8 mouse cellular contexts compared by ENCODE assay signal in the genomic region with DNA sequence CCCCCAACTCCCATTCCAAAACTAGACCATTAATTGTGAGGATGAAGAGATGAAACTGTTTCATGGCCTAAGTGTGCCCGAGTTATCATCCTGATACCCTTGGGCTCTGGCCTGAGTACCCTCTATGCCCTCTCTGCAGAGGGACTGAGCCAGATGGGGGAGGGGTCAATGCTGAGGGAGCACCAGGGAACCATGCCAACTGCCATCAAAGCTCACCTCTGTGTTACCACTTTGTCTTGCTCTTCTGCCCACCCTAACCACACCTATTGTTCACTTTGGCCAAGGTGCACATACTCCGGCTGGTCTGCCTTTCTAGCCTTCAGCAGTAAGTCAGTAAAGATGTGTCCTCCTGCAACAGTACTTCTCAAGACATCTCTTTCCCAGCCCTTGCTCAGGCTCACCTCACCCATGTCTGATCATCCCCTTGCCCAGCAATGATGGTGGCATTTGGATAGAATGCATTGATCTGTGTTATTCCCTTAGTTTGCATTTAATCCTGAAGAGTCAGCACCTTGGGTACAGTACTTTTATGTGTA. TPM values are rescaled to one million over a fixed set of nuclear protein-coding genes. Genes with fewer than 3 reads are reported as not detected.
DNase-seq lines count a peak whose midpoint lies in the region; ATAC-seq lines count a peak whose summit lies in the region.

No protein-coding gene starts in this region.

- H3K36me3 ChIP-seq in kidney, embryonic 16.5 days (ENCODE audit: insufficient read depth, low read length): no peaks in the 10 kb centered on the region
- no peaks in the 10 kb centered on the region for H3K36me3 ChIP-seq in embryonic facial prominence, embryonic 13.5 days
- no peaks in the 10 kb centered on the region for H3K36me3 ChIP-seq in intestine, embryonic 15.5 days
- no peaks in the 10 kb centered on the region for H3K36me3 ChIP-seq in neural tube, embryonic 12.5 days

- H3K4me2 ChIP-seq in kidney, embryonic 16.5 days (replicated peaks; ENCODE audit: low read depth, low read length): no peak overlapping the region
- no peak overlapping the region for H3K4me2 ChIP-seq in embryonic facial prominence, embryonic 13.5 days
- no peak overlapping the region for H3K4me2 ChIP-seq in intestine, embryonic 15.5 days (replicated peaks)
- peak overlapping the region; percentile 51 for H3K4me2 ChIP-seq in neural tube, embryonic 12.5 days (replicated peaks)

- H3K27me3 ChIP-seq in kidney, embryonic 16.5 days (ENCODE audit: insufficient read depth, low read length): no peaks in the 10 kb centered on the region
- no peaks in the 10 kb centered on the region for H3K27me3 ChIP-seq in embryonic facial prominence, embryonic 13.5 days
- no peaks in the 10 kb centered on the region for H3K27me3 ChIP-seq in intestine, embryonic 15.5 days (replicated peaks)
- H3K27me3 ChIP-seq in neural tube, embryonic 12.5 days (replicated peaks): no peaks in the 10 kb centered on the region

- peaks cover 80% of the 10 kb centered on the region for H3K4me1 ChIP-seq in kidney, embryonic 16.5 days (ENCODE audit: insufficient read depth, low read length)
- peaks cover 65% of the 10 kb centered on the region for H3K4me1 ChIP-seq in embryonic facial prominence, embryonic 13.5 days
- H3K4me1 ChIP-seq in intestine, embryonic 15.5 days (replicated peaks): peaks cover 69% of the 10 kb centered on the region
- H3K4me1 ChIP-seq in neural tube, embryonic 12.5 days: peaks cover 79% of the 10 kb centered on the region

- peak overlapping the region; percentile 96 for H3K27ac ChIP-seq in kidney, embryonic 16.5 days (ENCODE audit: low read length)
- peak overlapping the region; percentile 97 for H3K27ac ChIP-seq in embryonic facial prominence, embryonic 13.5 days
- H3K27ac ChIP-seq in intestine, embryonic 15.5 days: peak overlapping the region; percentile 99
- peak overlapping the region; percentile 95 for H3K27ac ChIP-seq in neural tube, embryonic 12.5 days

- no peak for DNase-seq in kidney, postnatal 14 days
- DNase-seq in cerebellum, postnatal 4 days (ENCODE audit: low spot score in 2 of 2): no peak
- no peak for DNase-seq in adrenal gland, adult (ENCODE audit: inconsistent age in 2 of 2, low spot score in 1 of 2)
- DNase-seq in layer of hippocampus, postnatal 14 days (ENCODE audit: low spot score in 2 of 2): no peak

- no peak overlapping the region for H3K4me3 ChIP-seq in kidney, embryonic 16.5 days (ENCODE audit: low read length)
- H3K4me3 ChIP-seq in embryonic facial prominence, embryonic 13.5 days: no peak overlapping the region
- H3K4me3 ChIP-seq in intestine, embryonic 15.5 days (replicated peaks): no peak overlapping the region
- H3K4me3 ChIP-seq in neural tube, embryonic 12.5 days: no peak overlapping the region

- no peaks in the 10 kb centered on the region for H3K9me3 ChIP-seq in kidney, embryonic 16.5 days (ENCODE audit: low read length)
- no peaks in the 10 kb centered on the region for H3K9me3 ChIP-seq in embryonic facial prominence, embryonic 13.5 days
- H3K9me3 ChIP-seq in intestine, embryonic 15.5 days: no peaks in the 10 kb centered on the region
- no peaks in the 10 kb centered on the region for H3K9me3 ChIP-seq in neural tube, embryonic 12.5 days

- peak overlapping the region; percentile 73 for H3K9ac ChIP-seq in kidney, embryonic 16.5 days (replicated peaks; ENCODE audit: low read length)
- no peak overlapping the region for H3K9ac ChIP-seq in embryonic facial prominence, embryonic 13.5 days
- H3K9ac ChIP-seq in intestine, embryonic 15.5 days: no peak overlapping the region
- no peak overlapping the region for H3K9ac ChIP-seq in neural tube, embryonic 12.5 days

- 74% methylated on average over 2 of the region's 2 CpGs for WGBS in kidney, embryonic 16.5 days
- 88% methylated on average over 2 of the region's 2 CpGs for WGBS in embryonic facial prominence, embryonic 13.5 days
- WGBS in intestine, embryonic 15.5 days: 96% methylated on average over 2 of the region's 2 CpGs
- 81% methylated on average over 2 of the region's 2 CpGs for WGBS in neural tube, embryonic 12.5 days

- ATAC-seq in kidney, embryonic 16.5 days (ENCODE audit: low FRiP score, low TSS enrichment): no peak
- ATAC-seq in embryonic facial prominence, embryonic 13.5 days (ENCODE audit: insufficient number of reproducible peaks, insufficient read depth, low FRiP score, low TSS enrichment, low read depth): no peak
- ATAC-seq in intestine, embryonic 15.5 days: no peak
- ATAC-seq in neural tube, embryonic 12.5 days (ENCODE audit: low FRiP score, low read depth): no peak

RNA-seq across cellular contexts. Expression of a gene that starts 14.6 kb away (rescaled TPM):
- polyA plus RNA-seq in kidney, embryonic 16.5 days (2015; fragmentation: Nextera tagmentation; extraction: Ambion mirVana): 36.2 and 38.2 TPM in 2 replicates
- polyA plus RNA-seq in embryonic facial prominence, embryonic 13.5 days (2015; fragmentation: Nextera tagmentation; extraction: Ambion mirVana): 21.2 and 24.2 TPM in 2 replicates
- 41.0 and 41.3 TPM in 2 replicates for polyA plus RNA-seq in intestine, embryonic 15.5 days (2015; fragmentation: Nextera tagmentation; extraction: Ambion mirVana)
- polyA plus RNA-seq in neural tube, embryonic 12.5 days (2016; fragmentation: Nextera tagmentation; extraction: Ambion mirVana): 114 and 120 TPM in 2 replicates
- total RNA-seq in layer of hippocampus, postnatal 14 days (2021): 10 to 100 TPM; 14.1 to 19.2 TPM

RNA-seq across cellular contexts. Expression of a gene that starts 27.3 kb away (rescaled TPM):
- polyA plus RNA-seq in kidney, embryonic 16.5 days (2015; fragmentation: Nextera tagmentation; extraction: Ambion mirVana): 12.5 and 17.1 TPM in 2 replicates
- polyA plus RNA-seq in embryonic facial prominence, embryonic 13.5 days (2015; fragmentation: Nextera tagmentation; extraction: Ambion mirVana): 9.6 and 10.1 TPM in 2 replicates
- 8.5 and 9.2 TPM in 2 replicates for polyA plus RNA-seq in intestine, embryonic 15.5 days (2015; fragmentation: Nextera tagmentation; extraction: Ambion mirVana)
- 16.8 and 20.5 TPM in 2 replicates for polyA plus RNA-seq in neural tube, embryonic 12.5 days (2016; fragmentation: Nextera tagmentation; extraction: Ambion mirVana)
- total RNA-seq in layer of hippocampus, postnatal 14 days (2021): 1 to 10 TPM; 3.3 to 4.5 TPM

RNA-seq across cellular contexts. Expression of a gene that starts 46.7 kb away (rescaled TPM):
- polyA plus RNA-seq in kidney, embryonic 16.5 days (2015; fragmentation: Nextera tagmentation; extraction: Ambion mirVana): 0.17 and 0.21 TPM in 2 replicates
- not detected in 2 replicates for polyA plus RNA-seq in embryonic facial prominence, embryonic 13.5 days (2015; fragmentation: Nextera tagmentation; extraction: Ambion mirVana)
- not detected in 2 replicates for polyA plus RNA-seq in intestine, embryonic 15.5 days (2015; fragmentation: Nextera tagmentation; extraction: Ambion mirVana)
- 0.15 and 0.38 TPM in 2 replicates for polyA plus RNA-seq in neural tube, embryonic 12.5 days (2016; fragmentation: Nextera tagmentation; extraction: Ambion mirVana)
- total RNA-seq in layer of hippocampus, postnatal 14 days (2021): under 1 TPM in 1 of 2 experiments, not detected in 1; 0.39 TPM
